Mouse (Mus musculus) forebrain, embryonic 12.5 days (tissue): ENCODE measurements at regions not wholly inside any gene's neighbourhood (a gene's known extent, or its start where the extent isn't known, plus 50 kb on each side); places are given as distances from the start of the nearest gene placed in this dataset.

Experiments
- ATAC-seq: fragments of 200-750 bp; cut with Nextera tagmentation; 2 replicates; pipeline ENCODE4 v1.8.0; 2017; ENCODE audit warnings: moderate TSS enrichment; ENCODE audit not compliant: low FRiP score
- H3K27ac ChIP-seq: fragments of 300-500 bp; sonication (generic); 2 replicates; pipeline ENCODE4 v1.5.1; 2016; ENCODE audit warnings: mild to moderate bottlenecking
- H3K27me3 ChIP-seq: fragments of 300-500 bp; sonication (generic); 2 replicates; pipeline ENCODE4 v1.6.1; 2016; ENCODE audit warnings: mild to moderate bottlenecking
- H3K36me3 ChIP-seq: fragments of 300-500 bp; sonication (generic); replicated peaks from 2 replicates; pipeline ENCODE4 v1.6.1; 2016; ENCODE audit warnings: mild to moderate bottlenecking
- H3K4me1 ChIP-seq: fragments of 300-500 bp; sonication (generic); 2 replicates; pipeline ENCODE4 v1.6.1; 2016
- H3K4me2 ChIP-seq: fragments of 300-500 bp; sonication (generic); 2 replicates; pipeline ENCODE4 v1.6.1; 2016; ENCODE audit warnings: mild to moderate bottlenecking, moderate library complexity
- H3K4me3 ChIP-seq: fragments of 300-500 bp; sonication (generic); replicated peaks from 2 replicates; pipeline ENCODE4 v1.5.1; 2016; ENCODE audit warnings: mild to moderate bottlenecking
- H3K9ac ChIP-seq: fragments of 300-500 bp; sonication (generic); 2 replicates; pipeline ENCODE4 v1.6.1; 2016; ENCODE audit warnings: mild to moderate bottlenecking
- H3K9me3 ChIP-seq: fragments of 300-500 bp; sonication (generic); 2 replicates; pipeline ENCODE4 v1.6.1; 2016
- WGBS: fragments of 180-500 bp; shearing (Covaris S2); methylation state at CpG from one replicate; pipeline ENCODE4 v1.1.7; 2016; 5-methylcytosine and 5-hydroxymethylcytosine counted together

GRCm38 (mm10) chr15:38351701-38352100, 926.3 kb downstream of the 4930447A16Rik start:
- 0 out of 2 replicates have a peak, but pooled peaks cover 2% of the 10 kb centered on the region for H3K27me3 ChIP-seq
- no peak overlapping the region for H3K27ac ChIP-seq
- no peaks in the 10 kb centered on the region for H3K36me3 ChIP-seq
- ATAC-seq: no peak
- H3K4me1 ChIP-seq: no peaks in the 10 kb centered on the region
- WGBS: 88% methylated on average over 3 of the region's 3 CpGs
- H3K4me2 ChIP-seq: no peak overlapping the region
- H3K9ac ChIP-seq: no peak overlapping the region
- H3K9me3 ChIP-seq: no peaks in the 10 kb centered on the region
- H3K4me3 ChIP-seq: no peak overlapping the region

GRCm38 (mm10) chr15:38353371-38353770, 928.0 kb downstream of the 4930447A16Rik start:
- Histone ChIP-seq H3K27me3 (no peaks in the 10 kb centered on the region), H3K27ac (no peak overlapping the region), H3K36me3 (no peaks in the 10 kb centered on the region), H3K4me1 (no peaks in the 10 kb centered on the region), H3K9ac (no peak overlapping the region), H3K4me3 (no peak overlapping the region), H3K9me3 (no peaks in the 10 kb centered on the region), H3K4me2 (no peak overlapping the region)
- no peak for ATAC-seq
- 82% methylated on average over 4 of the region's 4 CpGs for WGBS

GRCm38 (mm10) chr15:38359053-38359452, 933.7 kb downstream of the 4930447A16Rik start:
- H3K9me3 ChIP-seq: no peaks in the 10 kb centered on the region
- no peak overlapping the region for H3K4me2 ChIP-seq
- no peak for ATAC-seq
- H3K9ac ChIP-seq: no peak overlapping the region
- no peak overlapping the region for H3K4me3 ChIP-seq
- H3K27me3 ChIP-seq: no peaks in the 10 kb centered on the region
- no peaks in the 10 kb centered on the region for H3K4me1 ChIP-seq
- WGBS: 91% methylated on average over 3 of the region's 3 CpGs
- H3K27ac ChIP-seq: no peak overlapping the region
- H3K36me3 ChIP-seq: no peaks in the 10 kb centered on the region

GRCm38 (mm10) chr15:38363522-38363921, 938.2 kb downstream of the 4930447A16Rik start:
- Histone ChIP-seq H3K36me3 (no peaks in the 10 kb centered on the region), H3K27me3 (no peaks in the 10 kb centered on the region)
- WGBS: 85% methylated on average over 5 of the region's 5 CpGs

GRCm38 (mm10) chr15:38364014-38364413, 938.7 kb downstream of the 4930447A16Rik start:
- Histone ChIP-seq H3K4me3 (no peak overlapping the region), H3K4me2 (no peak overlapping the region), H3K9ac (no peak overlapping the region), H3K27ac (no peak overlapping the region), H3K9me3 (no peaks in the 10 kb centered on the region), H3K4me1 (no peaks in the 10 kb centered on the region), H3K27me3 (no peaks in the 10 kb centered on the region), H3K36me3 (no peaks in the 10 kb centered on the region)
- no peak for ATAC-seq
- 70% methylated on average over 3 of the region's 3 CpGs for WGBS

More at GRCm38 (mm10) chr15:38363522-38363921, 938.2 kb downstream of the 4930447A16Rik start:
- no peak overlapping the region for H3K9ac ChIP-seq
- H3K4me1 ChIP-seq: no peaks in the 10 kb centered on the region
- no peaks in the 10 kb centered on the region for H3K9me3 ChIP-seq
- no peak for ATAC-seq
- H3K4me2 ChIP-seq: no peak overlapping the region
- no peak overlapping the region for H3K27ac ChIP-seq
- H3K4me3 ChIP-seq: no peak overlapping the region

GRCm38 (mm10) chr15:38367643-38368042, 942.3 kb downstream of the 4930447A16Rik start:
- no peak overlapping the region for H3K4me3 ChIP-seq
- no peak for ATAC-seq
- no peak overlapping the region for H3K27ac ChIP-seq
- WGBS: 97% methylated on average over 5 of the region's 5 CpGs
- no peak overlapping the region for H3K9ac ChIP-seq
- H3K36me3 ChIP-seq: no peaks in the 10 kb centered on the region
- H3K4me2 ChIP-seq: no peak overlapping the region
- no peaks in the 10 kb centered on the region for H3K9me3 ChIP-seq
- no peaks in the 10 kb centered on the region for H3K27me3 ChIP-seq
- H3K4me1 ChIP-seq: no peaks in the 10 kb centered on the region

- Histone ChIP-seq H3K4me1 (no peaks in the 10 kb centered on the region), H3K9me3 (no peaks in the 10 kb centered on the region), H3K4me3 (no peak overlapping the region), H3K9ac (no peak overlapping the region), H3K27ac (no peak overlapping the region), H3K4me2 (no peak overlapping the region), H3K27me3 (no peaks in the 10 kb centered on the region), H3K36me3 (no peaks in the 10 kb centered on the region)
- 93% methylated on average over 4 of the region's 4 CpGs for WGBS
- no peak for ATAC-seq
Measured at GRCm38 (mm10) chr15:38368291-38368690, 942.9 kb downstream of the 4930447A16Rik start.

- Histone ChIP-seq H3K4me2 (no peak overlapping the region), H3K36me3 (no peaks in the 10 kb centered on the region), H3K9ac (no peak overlapping the region), H3K4me3 (no peak overlapping the region), H3K9me3 (no peaks in the 10 kb centered on the region), H3K27me3 (no peaks in the 10 kb centered on the region), H3K4me1 (peaks cover 7% of the 10 kb centered on the region; the same call in 1 of the 2 replicates), H3K27ac (no peak overlapping the region)
- WGBS: 86% methylated on average over 12 of the region's 12 CpGs
- ATAC-seq: no peak
Measured at GRCm38 (mm10) chr15:38371404-38372090, 946.2 kb downstream of the 4930447A16Rik start.

GRCm38 (mm10) chr15:38373797-38374196, 948.4 kb downstream of the 4930447A16Rik start:
- Histone ChIP-seq H3K4me3 (peak overlapping the region; percentile 28), H3K9me3 (no peaks in the 10 kb centered on the region), H3K27ac (no peak overlapping the region), H3K27me3 (no peaks in the 10 kb centered on the region), H3K9ac (peak overlapping the region; percentile 45; the same call in 1 of the 2 replicates), H3K4me1 (peaks cover 7% of the 10 kb centered on the region; the same call in 1 of the 2 replicates), H3K36me3 (no peaks in the 10 kb centered on the region), H3K4me2 (peak overlapping the region; percentile 57)
- ATAC-seq: peak; percentile 86
- WGBS: 3% methylated on average over 17 of the region's 21 CpGs

- Histone ChIP-seq H3K4me1 (peaks cover 7% of the 10 kb centered on the region; the same call in 1 of the 2 replicates), H3K9ac (no peak overlapping the region)
Measured at GRCm38 (mm10) chr15:38374786-38375185, 949.4 kb downstream of the 4930447A16Rik start.

GRCm38 (mm10) chr15:38378106-38378505, 952.8 kb downstream of the 4930447A16Rik start:
- Histone ChIP-seq H3K27ac (no peak overlapping the region), H3K36me3 (no peaks in the 10 kb centered on the region), H3K27me3 (peaks cover 7% of the 10 kb centered on the region; the same call in 1 of the 2 replicates), H3K4me2 (no peak overlapping the region), H3K4me1 (peaks cover 7% of the 10 kb centered on the region; the same call in 1 of the 2 replicates), H3K4me3 (no peak overlapping the region), H3K9me3 (no peaks in the 10 kb centered on the region), H3K9ac (no peak overlapping the region)
- 92% methylated on average over 8 of the region's 8 CpGs for WGBS
- ATAC-seq: no peak

More at GRCm38 (mm10) chr15:38374786-38375185, 949.4 kb downstream of the 4930447A16Rik start:
- ATAC-seq: no peak
- H3K36me3 ChIP-seq: no peaks in the 10 kb centered on the region
- whole genome bisulfite sequencing: 90% methylated on average over 6 of the region's 6 CpGs
- H3K9me3 ChIP-seq: no peaks in the 10 kb centered on the region
- no peak overlapping the region for H3K4me3 ChIP-seq
- no peak overlapping the region for H3K27ac ChIP-seq
- no peaks in the 10 kb centered on the region for H3K27me3 ChIP-seq
- no peak overlapping the region for H3K4me2 ChIP-seq

GRCm38 (mm10) chr15:38387617-38388016, 962.3 kb downstream of the 4930447A16Rik start:
- 82% methylated on average over 7 of the region's 7 CpGs for WGBS
- no peak overlapping the region for H3K27ac ChIP-seq

GRCm38 (mm10) chr15:38388436-38388835, 963.1 kb downstream of the 4930447A16Rik start:
- no peak for ATAC-seq
- H3K27ac ChIP-seq: no peak overlapping the region
- H3K9me3 ChIP-seq: no peaks in the 10 kb centered on the region
- no peak overlapping the region for H3K9ac ChIP-seq
- no peaks in the 10 kb centered on the region for H3K36me3 ChIP-seq
- peaks cover 11% of the 10 kb centered on the region for H3K4me1 ChIP-seq
- no peak overlapping the region for H3K4me3 ChIP-seq
- 89% methylated on average over 7 of the region's 7 CpGs for WGBS
- 0 out of 2 replicates have a peak, but pooled peaks cover 3% of the 10 kb centered on the region for H3K27me3 ChIP-seq
- no peak overlapping the region for H3K4me2 ChIP-seq

More at GRCm38 (mm10) chr15:38387617-38388016, 962.3 kb downstream of the 4930447A16Rik start:
- H3K9me3 ChIP-seq: no peaks in the 10 kb centered on the region
- H3K4me3 ChIP-seq: no peak overlapping the region
- no peaks in the 10 kb centered on the region for H3K36me3 ChIP-seq
- no peak overlapping the region for H3K9ac ChIP-seq
- H3K4me2 ChIP-seq: no peak overlapping the region
- H3K27me3 ChIP-seq: peaks cover 9% of the 10 kb centered on the region; the same call in 1 of the 2 replicates
- peaks cover 11% of the 10 kb centered on the region for H3K4me1 ChIP-seq
- no peak for ATAC-seq
